Mouse (Mus musculus): ENCODE measurements at regions not wholly inside any gene's neighbourhood (a gene's known extent, or its start where the extent isn't known, plus 50 kb on each side); places are given as distances from the start of the nearest gene placed in this dataset.

DNA sequence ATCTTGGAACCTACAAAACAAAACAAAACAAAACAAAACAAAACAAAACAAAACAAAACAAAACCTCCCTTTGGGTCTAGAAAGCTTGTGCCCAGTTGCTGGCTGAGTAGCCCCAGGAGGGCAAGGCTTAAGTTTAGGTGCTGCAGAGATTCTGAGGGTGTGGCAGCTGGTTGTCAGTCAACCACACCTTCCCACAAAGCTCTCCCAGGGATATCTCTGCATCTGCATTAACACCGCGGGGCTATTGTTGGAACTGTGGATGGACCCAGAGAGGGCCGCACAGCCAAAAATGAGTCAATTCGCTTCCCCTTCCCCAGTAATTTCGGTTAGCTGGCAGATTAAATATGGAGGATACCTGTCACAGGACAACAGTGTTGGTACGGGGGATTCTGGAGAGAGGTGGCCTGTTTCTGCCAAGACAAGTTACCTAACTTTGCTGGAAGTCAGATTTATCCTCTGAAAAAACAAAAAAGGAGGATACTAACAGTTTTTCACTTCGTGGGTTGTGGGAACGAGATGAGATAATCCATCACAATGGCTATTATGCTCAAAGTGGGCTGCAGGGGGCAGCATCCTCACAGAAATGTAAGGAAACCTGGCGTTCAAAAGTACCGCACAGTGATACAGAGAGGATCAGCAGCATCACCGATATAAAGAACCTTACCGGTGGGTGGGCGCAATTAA is 96.7 kb downstream of the 1500009L16Rik start:
- peak; percentile 80 for DNase-seq (ENCODE audit: low read depth, low spot score)

DNA sequence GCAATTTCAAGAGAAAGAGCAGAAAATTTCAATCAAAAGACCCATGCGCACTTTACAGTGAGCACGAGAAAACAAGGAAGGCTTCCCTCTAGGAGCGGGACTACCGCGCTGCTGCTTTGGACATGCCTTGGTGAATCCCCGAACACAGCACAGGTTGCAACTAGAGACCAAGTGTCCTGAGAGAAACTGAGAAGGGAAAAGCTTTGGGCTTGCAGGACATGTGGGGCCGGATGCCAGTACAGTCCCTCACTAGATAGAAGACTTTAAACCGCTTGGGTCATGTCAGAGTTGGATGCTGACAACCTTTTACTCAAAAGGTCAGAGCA is 97.2 kb downstream of the 1500009L16Rik start:
- no peak for DNase-seq (ENCODE audit: low read depth, low spot score)

DNA sequence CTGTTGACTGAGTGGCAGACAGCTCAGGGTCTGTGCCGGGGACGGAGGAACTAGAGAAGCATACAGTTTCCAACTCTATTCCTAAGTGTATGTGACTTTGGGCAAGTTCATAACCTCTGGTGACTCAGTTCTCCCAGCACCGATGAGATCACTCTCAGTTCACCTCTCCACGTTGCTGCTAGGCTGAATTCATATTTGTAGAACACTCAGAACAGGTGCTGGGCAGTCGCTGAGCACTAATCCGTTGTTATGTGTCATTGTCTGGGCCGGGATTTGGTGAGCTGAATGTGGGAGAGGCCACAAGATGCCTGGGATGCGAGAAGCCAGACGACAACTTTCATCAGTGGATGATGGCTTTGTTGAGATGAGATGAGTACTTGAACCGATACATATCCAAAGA is 98.4 kb downstream of the 1500009L16Rik start:
- no peak for DNase-seq (ENCODE audit: low read depth, low spot score)

DNA sequence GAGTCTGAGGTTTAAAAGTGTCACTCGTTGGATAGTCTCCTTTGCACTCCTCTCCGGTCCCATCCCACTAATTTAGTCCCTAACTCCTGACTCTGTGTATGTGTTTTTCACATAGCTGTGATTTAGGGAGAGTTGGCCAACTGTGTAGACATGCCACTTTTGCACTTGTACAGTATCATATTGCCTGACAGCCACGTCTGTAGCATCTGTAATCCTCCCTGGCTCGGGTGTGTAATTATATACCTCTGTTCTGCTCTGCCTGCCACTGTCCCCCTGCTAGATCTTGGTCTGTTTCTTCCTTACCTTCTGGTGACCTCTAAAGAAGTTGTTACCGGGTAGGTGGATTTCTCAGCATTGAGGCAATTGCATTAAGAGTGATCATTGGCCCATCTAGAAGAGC is 103.4 kb downstream of the 1500009L16Rik start:
- no peak for DNase-seq (ENCODE audit: low read depth, low spot score)

DNA sequence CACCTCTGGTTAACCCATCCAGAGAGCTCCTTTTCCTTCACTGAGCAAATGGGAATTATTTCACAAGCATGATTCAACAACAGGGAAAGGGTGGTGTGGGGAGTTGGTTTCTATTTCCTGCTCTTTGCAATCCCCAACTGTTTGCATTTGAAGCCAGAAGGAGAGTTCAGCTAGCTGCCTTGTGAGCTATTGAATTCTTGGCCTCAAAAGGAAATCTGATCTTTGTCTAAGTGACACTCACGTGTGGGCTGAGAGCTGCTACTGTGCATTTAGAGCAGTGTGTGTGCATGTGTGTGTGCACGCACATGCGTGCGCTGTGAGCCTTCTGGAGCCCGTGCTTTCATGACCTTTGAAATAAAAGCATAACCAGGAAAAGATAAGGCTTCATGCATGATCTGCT is 113.7 kb downstream of the 1500009L16Rik start:
- DNase-seq (ENCODE audit: low read depth, low spot score), result no peak

DNA sequence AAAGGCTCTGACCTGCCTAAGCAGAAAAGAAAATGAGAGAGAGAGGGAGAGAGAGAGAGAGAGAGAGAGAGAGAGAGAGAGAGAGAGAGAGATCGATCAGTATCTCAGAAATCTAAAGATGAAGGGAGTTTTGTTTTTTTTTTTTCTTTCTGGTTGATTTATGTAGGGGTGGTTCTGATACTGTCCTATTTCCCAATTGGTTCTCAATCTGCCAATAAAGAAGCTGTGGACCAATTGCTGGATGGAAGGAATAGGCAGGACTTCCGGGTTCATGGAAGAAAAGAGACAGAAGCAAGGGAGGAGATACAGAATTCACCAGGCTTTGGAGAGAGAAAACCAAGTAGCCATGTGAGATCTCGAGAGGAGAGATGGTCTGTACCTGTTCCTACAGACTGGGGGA is 117.6 kb downstream of the 1500009L16Rik start:
- no peak for DNase-seq (ENCODE audit: low read depth, low spot score)

DNA sequence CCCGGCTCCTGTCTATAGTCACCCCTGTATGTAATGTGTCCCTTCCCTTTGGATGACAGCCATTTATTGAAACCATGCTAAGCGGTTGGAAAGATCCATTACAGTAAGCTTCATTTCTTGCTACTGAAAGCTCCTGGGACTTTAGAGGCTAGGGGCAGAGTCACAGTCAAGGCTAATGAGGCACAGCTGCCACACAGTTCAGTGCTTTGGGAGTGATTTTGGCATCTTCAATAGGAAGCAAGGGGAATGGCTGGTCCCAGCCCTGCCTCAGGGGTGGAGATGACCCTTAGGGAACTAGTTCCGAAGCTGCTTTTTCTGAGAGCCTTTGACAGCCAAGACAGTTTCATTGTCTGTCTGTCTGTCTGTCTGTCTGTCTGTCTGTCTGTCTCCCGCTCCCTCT is 128.2 kb downstream of the 1500009L16Rik start:
- DNase-seq (ENCODE audit: low read depth, low spot score), result no peak

DNA sequence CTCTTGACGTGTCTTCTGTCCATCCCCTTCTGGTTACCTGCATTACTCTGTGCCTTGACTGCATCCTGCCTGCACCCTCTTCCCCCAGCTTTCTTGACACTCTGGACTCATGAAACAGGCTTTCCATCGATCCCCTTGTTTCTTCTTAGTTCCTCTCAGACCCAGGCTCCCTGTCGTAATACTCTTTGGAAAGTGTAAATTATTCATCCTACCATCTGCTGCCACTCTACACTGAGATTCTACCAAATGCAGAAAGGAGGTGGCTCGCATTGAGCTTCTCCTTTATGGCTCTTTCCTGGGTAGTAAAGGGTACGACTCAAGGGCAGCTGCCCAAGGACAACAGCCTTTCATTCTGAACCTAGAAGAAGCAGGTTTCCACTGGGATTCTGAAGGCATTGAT is 129.5 kb downstream of the 1500009L16Rik start:
- DNase-seq (ENCODE audit: low read depth, low spot score), result no peak

DNA sequence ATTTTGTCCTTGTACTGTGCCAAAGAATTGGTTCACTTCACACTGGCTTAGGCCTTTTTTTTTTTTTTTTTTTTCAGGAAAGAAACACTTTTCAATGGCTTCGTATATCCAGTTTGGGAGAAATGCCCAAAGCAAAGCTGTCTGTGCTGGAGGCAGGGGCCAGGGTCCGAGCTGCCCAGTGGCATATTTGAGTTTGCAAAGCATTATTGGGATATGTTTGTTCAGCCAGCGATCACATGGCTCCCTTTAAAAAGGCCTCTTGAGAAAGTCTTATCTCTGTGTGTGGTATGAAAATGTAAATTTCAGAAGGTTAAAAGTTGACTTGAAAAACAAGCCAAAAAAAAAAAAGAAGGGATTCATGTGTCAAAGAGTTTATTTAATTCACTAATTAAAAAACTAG is 130.1 kb downstream of the 1500009L16Rik start:
- no peak for DNase-seq (ENCODE audit: low read depth, low spot score)

DNA sequence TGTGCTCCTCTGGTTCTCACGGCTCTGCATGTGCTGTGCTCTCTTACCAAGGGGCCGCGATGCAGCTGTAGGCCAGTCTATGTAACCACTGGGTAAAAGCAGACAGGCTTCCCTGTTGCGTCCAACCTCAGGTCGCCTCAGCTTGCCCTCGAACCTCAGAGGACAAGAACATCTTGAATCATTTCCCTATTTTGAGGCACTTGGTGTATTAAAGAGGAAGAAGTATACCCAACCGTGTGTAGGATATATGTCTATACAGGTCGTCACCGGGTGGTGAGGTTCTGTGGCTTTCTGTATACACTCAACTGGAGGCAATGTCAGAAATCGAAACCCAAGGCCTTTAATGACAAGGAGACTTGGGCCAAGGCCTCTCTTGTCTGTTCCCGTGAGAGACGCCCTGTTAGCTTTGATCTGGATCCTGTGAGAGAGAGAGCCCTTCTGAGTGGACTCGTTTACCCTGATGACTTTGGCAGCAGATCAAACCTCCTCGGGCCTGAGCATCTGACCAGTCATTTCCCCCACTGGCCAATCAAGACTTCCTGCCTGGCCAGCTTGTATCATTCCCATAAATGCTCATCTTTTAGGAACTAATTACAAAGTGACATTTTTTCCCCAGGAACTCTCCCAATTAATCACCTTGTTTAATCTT is 135.3 kb downstream of the 1500009L16Rik start:
- DNase-seq (ENCODE audit: low read depth, low spot score), result no peak

DNA sequence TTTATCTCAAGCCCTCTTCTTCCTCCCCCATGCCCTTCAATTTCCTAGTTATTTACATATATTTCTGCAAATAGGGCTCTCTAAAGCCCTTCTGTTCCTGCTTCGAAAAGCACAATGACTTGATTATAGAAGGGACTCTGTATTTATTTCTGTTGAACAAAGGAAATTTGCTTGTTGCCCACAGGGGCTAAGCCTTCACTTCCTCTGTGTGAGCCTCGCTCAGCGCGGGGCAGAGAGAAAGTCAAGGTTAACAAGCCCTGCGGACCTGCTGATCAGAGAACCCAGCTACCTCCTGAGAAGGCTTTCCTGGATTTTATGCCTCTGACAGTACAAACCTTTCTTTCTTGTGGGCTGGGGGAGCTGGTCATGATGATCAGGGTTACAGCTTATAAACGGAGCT is 136.0 kb downstream of the 1500009L16Rik start:
- DNase-seq (ENCODE audit: low read depth, low spot score), result no peak

DNA sequence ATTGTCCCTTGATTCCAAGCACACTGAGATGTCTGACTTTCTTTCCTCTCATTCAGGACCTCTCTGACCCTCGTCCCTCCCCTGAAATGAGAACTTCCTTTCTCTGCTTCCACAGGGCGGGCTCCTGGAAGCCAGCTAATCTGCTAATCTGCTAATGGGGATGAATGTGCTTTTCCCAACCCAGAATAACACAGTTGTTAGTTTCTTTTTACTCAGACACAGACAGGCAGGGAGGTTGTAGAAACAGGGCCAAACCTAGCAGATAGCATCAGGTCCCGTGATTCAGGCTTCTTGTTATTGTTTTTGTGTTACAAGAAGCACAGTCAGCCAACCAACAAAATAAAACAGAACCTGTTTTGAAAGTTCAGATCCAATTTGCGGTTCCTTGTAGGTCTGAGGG is 137.0 kb downstream of the 1500009L16Rik start:
- no peak for DNase-seq (ENCODE audit: low read depth, low spot score)

DNA sequence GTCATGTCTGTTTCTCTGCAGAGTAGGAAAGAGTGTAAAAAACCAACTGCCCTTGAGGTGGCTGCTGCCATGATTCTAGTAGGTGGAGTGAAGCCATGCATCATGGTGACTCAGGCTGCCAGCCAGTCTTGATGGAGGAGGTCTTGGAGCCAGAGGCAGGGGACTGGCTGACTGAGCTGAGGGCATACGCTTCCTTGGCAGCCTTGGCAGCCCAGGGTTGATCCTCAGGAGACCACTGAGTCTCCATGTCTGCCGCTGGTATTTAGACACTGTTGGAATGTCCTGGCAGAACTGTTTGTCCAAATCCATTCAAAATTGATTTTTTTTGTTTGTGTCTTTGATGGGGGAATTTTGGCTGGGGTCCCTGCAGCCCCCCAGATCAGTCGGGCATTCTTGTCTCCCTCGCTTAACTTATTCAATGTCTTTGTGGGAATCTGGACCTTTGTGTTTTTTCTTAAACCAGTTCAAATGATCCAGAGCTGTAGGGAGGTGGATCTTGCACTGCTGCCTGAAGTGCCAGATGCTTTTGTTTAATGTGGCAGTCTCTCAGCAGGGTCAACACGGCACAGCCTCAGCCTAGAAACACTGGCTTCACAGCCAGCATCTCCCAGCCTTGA is 139.0 kb downstream of the 1500009L16Rik start:
- DNase-seq (ENCODE audit: low read depth, low spot score), result peak; percentile 28

DNA sequence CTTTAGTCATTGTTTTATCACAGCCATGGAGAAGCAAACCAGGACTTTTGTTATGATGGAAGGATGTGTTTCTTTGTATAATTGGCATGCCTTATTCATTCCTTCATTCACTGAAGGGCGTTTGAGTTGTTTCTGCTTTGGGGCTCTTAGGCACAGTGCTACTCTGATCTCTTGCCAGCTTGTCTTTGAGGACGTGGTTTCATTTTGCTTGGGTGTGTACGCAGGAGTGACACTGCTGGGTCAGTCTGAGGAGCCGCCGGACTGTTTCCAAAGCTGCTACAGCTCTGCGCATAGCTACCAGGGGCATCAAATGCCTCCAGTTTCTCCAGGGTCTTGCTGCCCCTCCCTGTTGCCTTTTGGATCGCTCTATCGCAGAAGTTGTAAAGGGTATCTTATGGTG is 141.9 kb downstream of the 1500009L16Rik start:
- no peak for DNase-seq (ENCODE audit: low read depth, low spot score)

DNA sequence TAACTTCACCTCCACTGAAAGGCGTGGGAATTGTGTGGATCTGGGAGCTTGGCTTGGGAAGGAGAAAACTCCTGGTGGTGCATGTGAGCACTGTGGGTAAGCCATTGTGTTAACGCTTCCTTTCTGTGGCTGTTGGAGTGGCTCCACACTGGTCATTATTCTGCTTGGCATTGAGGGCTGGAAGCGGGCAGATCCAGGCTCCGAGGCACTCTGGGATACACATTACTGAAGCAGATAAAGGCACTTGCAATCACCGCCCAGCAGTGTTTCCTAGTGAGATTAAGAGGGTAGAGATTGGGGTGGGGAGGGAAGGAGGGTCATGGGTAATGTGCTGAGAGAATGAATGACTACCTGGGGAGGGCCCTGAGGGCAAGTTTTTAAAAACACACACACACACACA is 143.3 kb downstream of the 1500009L16Rik start:
- no peak for DNase-seq (ENCODE audit: low read depth, low spot score)

DNA sequence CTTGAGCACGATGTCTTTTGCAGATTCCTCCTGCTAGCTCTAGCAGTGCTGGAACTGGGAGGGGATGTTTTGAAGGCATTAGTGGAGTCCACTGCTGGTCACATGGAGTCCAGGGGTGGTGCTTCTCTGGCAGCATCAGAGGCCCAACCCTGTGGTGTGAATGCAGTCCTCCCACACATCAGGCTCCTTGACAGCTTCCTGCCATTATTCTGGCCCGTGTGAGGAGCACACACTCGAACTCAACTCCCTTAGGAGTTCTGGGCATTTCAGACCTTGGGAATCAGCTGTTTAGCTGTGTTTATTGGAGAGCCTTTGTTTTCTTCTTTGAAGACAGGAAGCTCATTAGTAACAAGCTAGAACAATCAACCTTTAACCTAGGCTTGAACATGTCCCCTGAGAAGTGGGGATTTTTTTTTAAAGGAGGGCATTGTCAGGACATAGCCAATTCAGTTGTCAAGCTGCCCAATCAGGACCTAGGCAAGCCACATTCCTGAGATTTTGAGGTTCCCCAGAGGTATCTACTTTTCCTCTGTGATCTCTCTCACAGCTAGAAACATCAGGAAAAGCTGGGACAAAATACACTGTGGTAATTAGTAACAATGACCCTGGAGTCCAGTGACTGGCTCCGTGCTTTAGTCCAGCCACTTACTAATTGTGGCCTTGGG is 149.2 kb downstream of the 1500009L16Rik start:
- no peak for DNase-seq (ENCODE audit: low read depth, low spot score)

DNA sequence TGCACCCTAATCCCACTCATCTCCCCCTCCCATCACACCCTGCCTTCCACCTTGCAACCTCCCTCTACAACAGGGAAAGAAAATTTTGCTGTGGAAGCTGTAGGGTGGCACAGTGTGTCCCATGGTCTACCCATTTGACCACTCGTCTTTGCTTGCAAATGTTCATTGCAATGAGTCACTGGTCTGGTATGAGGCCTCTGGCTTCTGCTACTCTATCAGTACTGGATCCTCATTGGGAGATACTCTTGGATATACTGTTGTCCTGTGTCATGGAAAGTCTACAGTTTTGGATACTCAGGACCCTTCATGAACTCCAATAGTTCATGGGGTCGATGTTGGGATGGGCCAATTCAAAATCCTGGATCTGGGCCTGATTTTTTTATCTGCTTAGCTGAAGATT is 156.1 kb downstream of the 1500009L16Rik start:
- DNase-seq (ENCODE audit: low read depth, low spot score), result no peak

DNA sequence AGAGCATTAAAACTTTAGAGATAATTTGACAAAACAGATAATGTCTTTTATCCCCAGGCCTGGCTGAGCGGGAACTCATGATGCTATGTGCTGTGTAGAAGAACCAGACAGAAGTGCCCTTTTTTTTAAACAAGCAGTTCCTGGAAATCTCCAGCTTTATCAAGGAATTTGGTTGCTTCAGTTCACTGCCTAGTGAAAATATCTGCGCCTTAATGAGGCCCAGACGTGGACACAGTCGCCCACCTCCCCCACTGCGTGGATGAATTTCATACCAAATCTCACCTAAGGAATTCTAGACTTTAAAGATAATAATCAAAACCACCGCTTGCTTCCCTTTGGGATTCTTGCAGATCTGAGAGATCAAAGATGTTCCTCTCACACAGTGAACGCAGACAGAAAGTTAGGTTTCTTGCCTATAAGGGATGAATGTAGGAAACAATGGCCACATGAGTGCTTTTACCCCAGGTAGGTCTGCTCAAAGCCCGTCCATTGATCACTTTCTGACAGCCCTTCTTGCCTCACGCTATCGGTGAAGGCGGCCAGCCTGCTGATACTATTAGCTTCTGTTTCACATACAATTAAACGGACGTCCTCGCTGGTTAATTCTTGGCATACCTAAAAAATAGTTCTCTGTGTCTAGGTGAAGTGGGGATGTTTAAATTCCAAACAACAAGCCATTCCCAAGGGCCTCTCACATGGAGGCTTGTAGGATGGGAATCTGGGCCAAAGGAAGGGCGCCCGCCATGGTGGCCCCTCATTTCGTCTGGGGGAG is 159.6 kb downstream of the 1500009L16Rik start:
- DNase-seq (ENCODE audit: low read depth, low spot score), result no peak

DNA sequence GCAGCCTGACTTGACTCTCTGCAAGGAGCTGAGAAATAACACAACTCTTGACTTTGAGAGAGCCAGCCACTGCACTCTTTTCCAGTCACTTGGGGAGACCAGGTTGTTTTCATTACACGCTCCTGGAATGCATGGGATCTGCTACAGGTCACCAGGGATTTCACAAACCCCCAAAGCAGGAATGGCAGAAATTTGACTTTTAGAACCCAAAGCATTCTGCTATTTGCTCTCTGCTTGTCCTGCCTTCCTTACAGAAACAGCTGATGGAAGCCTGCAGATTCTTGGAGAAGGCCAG is 160.2 kb downstream of the 1500009L16Rik start:
- no peak for DNase-seq (ENCODE audit: low read depth, low spot score)

DNA sequence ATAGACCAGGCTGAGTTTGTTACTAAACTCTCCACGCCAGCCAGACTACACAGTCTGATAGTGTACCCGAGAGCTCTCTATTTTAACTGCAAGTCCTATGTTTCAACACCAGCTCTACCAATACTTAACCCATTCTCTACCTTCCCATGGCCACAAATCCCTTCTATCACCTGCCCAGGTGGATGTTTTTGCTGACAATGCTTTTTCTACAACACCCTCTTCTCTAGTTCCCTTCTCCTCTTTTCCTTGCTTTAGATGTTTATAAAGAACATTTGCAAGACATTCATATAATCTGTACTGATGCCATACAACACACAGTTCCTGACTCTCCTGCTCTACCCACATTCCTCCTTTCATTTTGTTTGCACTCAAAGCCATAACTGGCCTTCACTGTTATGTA is 161.9 kb downstream of the 1500009L16Rik start:
- DNase-seq (ENCODE audit: low read depth, low spot score), result no peak

DNA sequence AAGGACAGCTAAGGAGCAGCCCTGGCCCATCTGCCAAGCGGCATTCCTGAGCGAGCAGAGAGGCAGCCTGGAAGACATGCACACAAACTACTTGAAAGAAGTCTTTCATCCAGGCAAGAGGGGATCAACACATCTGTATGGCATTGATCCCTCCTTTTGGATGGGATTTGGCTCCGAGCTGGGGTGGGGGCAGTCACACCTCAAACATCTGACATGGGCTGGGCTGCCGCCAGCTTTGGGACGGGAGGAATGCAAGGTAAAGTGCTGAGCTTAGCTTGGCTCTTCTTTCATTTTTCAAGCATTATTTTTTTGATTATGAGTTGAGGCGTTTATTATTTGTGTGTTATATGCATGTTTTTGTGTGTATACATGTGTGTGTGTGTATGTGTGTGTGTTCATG is 165.9 kb downstream of the 1500009L16Rik start:
- DNase-seq (ENCODE audit: low read depth, low spot score), result no peak

DNA sequence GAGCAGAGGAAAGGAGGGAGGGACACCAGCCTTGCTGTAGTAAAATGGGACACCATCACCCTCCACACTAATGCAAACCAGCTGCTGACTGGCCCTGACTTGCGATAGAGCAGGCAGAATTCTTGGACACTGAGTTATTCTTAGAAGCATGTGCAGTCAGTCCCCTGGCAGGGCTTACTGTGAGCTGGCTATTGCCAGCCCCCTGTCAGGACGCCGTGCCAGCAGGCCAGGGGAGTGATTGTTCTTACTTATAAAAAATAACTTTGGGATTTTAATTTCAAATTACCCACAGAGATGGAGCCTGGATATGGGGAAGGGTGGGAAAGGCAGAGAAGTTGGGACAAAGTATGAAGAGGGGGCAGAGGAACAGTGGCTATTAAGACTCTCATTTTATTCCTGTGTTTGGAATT is 173.1 kb downstream of the 1500009L16Rik start:
- no peak for DNase-seq (ENCODE audit: low read depth, low spot score)

Data from brain, embryonic 18.5 days (tissue).